Mouse (Mus musculus): ENCODE measurements around the gene Yeats2. TPM values are rescaled to one million over a fixed set of nuclear protein-coding genes. Genes with fewer than 3 reads are reported as not detected.
A peak's percentile ranks its signal among the peaks of the same experiment; 100 is the strongest.

Yeats2 gene
- polyA plus RNA-seq, 1 experiment from 2014 or later = 35.8 TPM

GRCm38 (mm10) chr16:20237426-20237825, 96.6 kb downstream of the Yeats2 start:
- Histone ChIP-seq H3K36me3 (replicated peaks; ENCODE audit: control insufficient read depth, insufficient read depth, low read depth, low read length) (no peaks in the 10 kb centered on the region), H3K9ac (replicated peaks; ENCODE audit: low read length) (no peak overlapping the region), H3K27ac (replicated peaks; ENCODE audit: low read depth, low read length) (no peak overlapping the region), H3K4me3 (ENCODE audit: low read depth, low read length) (no peak overlapping the region), H3K4me2 (ENCODE audit: low read depth, low read length) (no peak overlapping the region), H3K4me1 (ENCODE audit: control insufficient read depth, insufficient read depth, low read length) (no peaks in the 10 kb centered on the region), H3K27me3 (ENCODE audit: control insufficient read depth, insufficient read depth, low read length) (no peaks in the 10 kb centered on the region), H3K9me3 (replicated peaks; ENCODE audit: control insufficient read depth, low read length) (no peaks in the 10 kb centered on the region)
- ATAC-seq (replicated peaks; ENCODE audit: insufficient number of reproducible peaks, low FRiP score, low TSS enrichment, low read depth) = peak; percentile 27; the same call in 1 of the 2 replicates
- 54% methylated on average over 4 of the region's 4 CpGs for WGBS
- DNase-seq (ENCODE audit: low spot score) = no peak

GRCm38 (mm10) chr16:20238646-20239045, 97.8 kb downstream of the Yeats2 start:
- H3K36me3 ChIP-seq (replicated peaks; ENCODE audit: control insufficient read depth, insufficient read depth, low read depth, low read length) = no peaks in the 10 kb centered on the region
- H3K4me2 ChIP-seq (ENCODE audit: low read depth, low read length) = no peak overlapping the region
- 84% methylated on average over 4 of the region's 4 CpGs for WGBS
- H3K4me3 ChIP-seq (ENCODE audit: low read depth, low read length) = no peak overlapping the region
- H3K4me1 ChIP-seq (ENCODE audit: control insufficient read depth, insufficient read depth, low read length) = no peaks in the 10 kb centered on the region
- H3K27ac ChIP-seq (replicated peaks; ENCODE audit: low read depth, low read length) = no peak overlapping the region
- ATAC-seq (replicated peaks; ENCODE audit: insufficient number of reproducible peaks, low FRiP score, low TSS enrichment, low read depth) = no peak
- no peak overlapping the region for H3K9ac ChIP-seq (replicated peaks; ENCODE audit: low read length)
- H3K9me3 ChIP-seq (replicated peaks; ENCODE audit: control insufficient read depth, low read length) = no peaks in the 10 kb centered on the region
- DNase-seq (ENCODE audit: low spot score) = no peak
- no peaks in the 10 kb centered on the region for H3K27me3 ChIP-seq (ENCODE audit: control insufficient read depth, insufficient read depth, low read length)

GRCm38 (mm10) chr16:20240468-20241414, 99.9 kb downstream of the Yeats2 start, which contains the start of gene Map6d1:
TSS of gene Map6d1 (minus strand) at chr16:20241358.
- DNase-seq (ENCODE audit: low spot score) = peak; percentile 62

GRCm38 (mm10) chr16:20247103-20247502, 106.2 kb downstream of the Yeats2 start:
- Histone ChIP-seq H3K4me2 (ENCODE audit: low read depth, low read length) (no peak overlapping the region), H3K9ac (replicated peaks; ENCODE audit: low read length) (no peak overlapping the region), H3K27me3 (ENCODE audit: control insufficient read depth, insufficient read depth, low read length) (no peaks in the 10 kb centered on the region), H3K4me3 (ENCODE audit: low read depth, low read length) (no peak overlapping the region), H3K4me1 (ENCODE audit: control insufficient read depth, insufficient read depth, low read length) (no peaks in the 10 kb centered on the region), H3K9me3 (replicated peaks; ENCODE audit: control insufficient read depth, low read length) (no peaks in the 10 kb centered on the region), H3K27ac (replicated peaks; ENCODE audit: low read depth, low read length) (no peak overlapping the region), H3K36me3 (replicated peaks; ENCODE audit: control insufficient read depth, insufficient read depth, low read depth, low read length) (no peaks in the 10 kb centered on the region)
- ATAC-seq (replicated peaks; ENCODE audit: insufficient number of reproducible peaks, low FRiP score, low TSS enrichment, low read depth) (no peak), DNase-seq (ENCODE audit: low spot score) (no peak)

More at GRCm38 (mm10) chr16:20240468-20241414, 99.9 kb downstream of the Yeats2 start, which contains the start of gene Map6d1:
- peak within 1 kb of the TSS; percentile 72 for H3K9ac ChIP-seq (replicated peaks; ENCODE audit: low read length)
- peak; percentile 73 for ATAC-seq (replicated peaks; ENCODE audit: insufficient number of reproducible peaks, low FRiP score, low TSS enrichment, low read depth)
- H3K9me3 ChIP-seq (replicated peaks; ENCODE audit: control insufficient read depth, low read length) = no peaks in the 10 kb centered on the region
- WGBS = 1% methylated on average over 90 of the region's 90 CpGs
- no peak within 1 kb of the TSS for H3K27ac ChIP-seq (replicated peaks; ENCODE audit: low read depth, low read length)
- no peaks in the 10 kb centered on the region for H3K4me1 ChIP-seq (ENCODE audit: control insufficient read depth, insufficient read depth, low read length)
- peak within 1 kb of the TSS; percentile 46 for H3K4me3 ChIP-seq (ENCODE audit: low read depth, low read length)
- peak within 1 kb of the TSS; percentile 91 for H3K4me2 ChIP-seq (ENCODE audit: low read depth, low read length)
- no peaks in the 10 kb centered on the region for H3K36me3 ChIP-seq (replicated peaks; ENCODE audit: control insufficient read depth, insufficient read depth, low read depth, low read length)
- H3K27me3 ChIP-seq (ENCODE audit: control insufficient read depth, insufficient read depth, low read length) = no peaks in the 10 kb centered on the region

GRCm38 (mm10) chr16:20248442-20249174, 107.7 kb downstream of the Yeats2 start:
- Histone ChIP-seq H3K27me3 (ENCODE audit: control insufficient read depth, insufficient read depth, low read length) (no peaks in the 10 kb centered on the region), H3K4me1 (ENCODE audit: control insufficient read depth, insufficient read depth, low read length) (no peaks in the 10 kb centered on the region), H3K27ac (replicated peaks; ENCODE audit: low read depth, low read length) (no peak overlapping the region), H3K4me2 (ENCODE audit: low read depth, low read length) (no peak overlapping the region), H3K4me3 (ENCODE audit: low read depth, low read length) (no peak overlapping the region), H3K9me3 (replicated peaks; ENCODE audit: control insufficient read depth, low read length) (no peaks in the 10 kb centered on the region), H3K9ac (replicated peaks; ENCODE audit: low read length) (no peak overlapping the region), H3K36me3 (replicated peaks; ENCODE audit: control insufficient read depth, insufficient read depth, low read depth, low read length) (no peaks in the 10 kb centered on the region)
- ATAC-seq (replicated peaks; ENCODE audit: insufficient number of reproducible peaks, low FRiP score, low TSS enrichment, low read depth) (no peak), DNase-seq (ENCODE audit: low spot score) (no peak)
- 81% methylated on average over 9 of the region's 9 CpGs for WGBS

GRCm38 (mm10) chr16:20257926-20258325, 117.1 kb downstream of the Yeats2 start:
- no peaks in the 10 kb centered on the region for H3K4me1 ChIP-seq (ENCODE audit: control insufficient read depth, insufficient read depth, low read length)
- H3K4me3 ChIP-seq (ENCODE audit: low read depth, low read length) = no peak overlapping the region
- no peak overlapping the region for H3K9ac ChIP-seq (replicated peaks; ENCODE audit: low read length)
- H3K9me3 ChIP-seq (replicated peaks; ENCODE audit: control insufficient read depth, low read length) = no peaks in the 10 kb centered on the region
- DNase-seq (ENCODE audit: low spot score) (no peak), ATAC-seq (replicated peaks; ENCODE audit: insufficient number of reproducible peaks, low FRiP score, low TSS enrichment, low read depth) (no peak)
- no peaks in the 10 kb centered on the region for H3K27me3 ChIP-seq (ENCODE audit: control insufficient read depth, insufficient read depth, low read length)
- H3K4me2 ChIP-seq (ENCODE audit: low read depth, low read length) = no peak overlapping the region
- H3K36me3 ChIP-seq (replicated peaks; ENCODE audit: control insufficient read depth, insufficient read depth, low read depth, low read length) = no peaks in the 10 kb centered on the region
- WGBS = 77% methylated on average over 5 of the region's 5 CpGs
- no peak overlapping the region for H3K27ac ChIP-seq (replicated peaks; ENCODE audit: low read depth, low read length)

GRCm38 (mm10) chr16:20265089-20265488, 124.2 kb downstream of the Yeats2 start:
- 80% methylated on average over 7 of the region's 7 CpGs for WGBS
- ATAC-seq (replicated peaks; ENCODE audit: insufficient number of reproducible peaks, low FRiP score, low TSS enrichment, low read depth) = no peak
- H3K27ac ChIP-seq (replicated peaks; ENCODE audit: low read depth, low read length) = no peak overlapping the region
- H3K9ac ChIP-seq (replicated peaks; ENCODE audit: low read length) = no peak overlapping the region
- H3K9me3 ChIP-seq (replicated peaks; ENCODE audit: control insufficient read depth, low read length) = no peaks in the 10 kb centered on the region
- H3K27me3 ChIP-seq (ENCODE audit: control insufficient read depth, insufficient read depth, low read length) = no peaks in the 10 kb centered on the region
- no peak for DNase-seq (ENCODE audit: low spot score)
- H3K36me3 ChIP-seq (replicated peaks; ENCODE audit: control insufficient read depth, insufficient read depth, low read depth, low read length) = no peaks in the 10 kb centered on the region
- H3K4me3 ChIP-seq (ENCODE audit: low read depth, low read length) = no peak overlapping the region
- no peaks in the 10 kb centered on the region for H3K4me1 ChIP-seq (ENCODE audit: control insufficient read depth, insufficient read depth, low read length)
- no peak overlapping the region for H3K4me2 ChIP-seq (ENCODE audit: low read depth, low read length)

GRCm38 (mm10) chr16:20271339-20271738, 130.5 kb downstream of the Yeats2 start:
- H3K27me3 ChIP-seq (ENCODE audit: control insufficient read depth, insufficient read depth, low read length) = no peaks in the 10 kb centered on the region
- no peaks in the 10 kb centered on the region for H3K36me3 ChIP-seq (replicated peaks; ENCODE audit: control insufficient read depth, insufficient read depth, low read depth, low read length)
- H3K27ac ChIP-seq (replicated peaks; ENCODE audit: low read depth, low read length) = no peak overlapping the region
- ATAC-seq (replicated peaks; ENCODE audit: insufficient number of reproducible peaks, low FRiP score, low TSS enrichment, low read depth) = no peak
- H3K4me1 ChIP-seq (ENCODE audit: control insufficient read depth, insufficient read depth, low read length) = no peaks in the 10 kb centered on the region
- 80% methylated on average over 4 of the region's 4 CpGs for WGBS
- H3K4me3 ChIP-seq (ENCODE audit: low read depth, low read length) = no peak overlapping the region
- H3K4me2 ChIP-seq (ENCODE audit: low read depth, low read length) = no peak overlapping the region
- no peak for DNase-seq (ENCODE audit: low spot score)
- H3K9me3 ChIP-seq (replicated peaks; ENCODE audit: control insufficient read depth, low read length) = no peaks in the 10 kb centered on the region
- no peak overlapping the region for H3K9ac ChIP-seq (replicated peaks; ENCODE audit: low read length)
